Mouse (Mus musculus) hindbrain, postnatal 0 days (tissue): ENCODE measurements around the gene Dyrk1a. TPM values are rescaled to one million over a fixed set of nuclear protein-coding genes. Genes with fewer than 3 reads are reported as not detected.

Experiments used
- ATAC-seq: fragments of 200-750 bp; cut with Nextera tagmentation; 2 replicates; pipeline ENCODE4 v1.8.0; 2017; ENCODE audit warnings: mild to moderate bottlenecking, moderate TSS enrichment, moderate library complexity
- DNase-seq: peaks from one replicate; pipeline ENCODE4 v3.0.0-alpha.2; 2015; ENCODE audit warnings: low spot score
- H3K27ac ChIP-seq: fragments of 300-500 bp; sonication (generic); 2 replicates; pipeline ENCODE4 v1.5.1; 2014; ENCODE audit warnings: mild to moderate bottlenecking
- H3K27me3 ChIP-seq: fragments of 300-500 bp; sonication (generic); 2 replicates; pipeline ENCODE4 v1.6.1; 2014; ENCODE audit warnings: low read length, mixed read lengths; ENCODE audit not compliant: insufficient read depth
- H3K36me3 ChIP-seq: fragments of 300-500 bp; sonication (generic); 2 replicates; pipeline ENCODE4 v1.6.1; 2014; ENCODE audit warnings: low read length, mixed read lengths; ENCODE audit not compliant: insufficient read depth
- H3K4me1 ChIP-seq: fragments of 300-500 bp; sonication (generic); 2 replicates; pipeline ENCODE4 v1.6.1; 2014; ENCODE audit warnings: antibody characterized with exemption, low read length, mixed read lengths; ENCODE audit not compliant: insufficient read depth
- H3K4me2 ChIP-seq: fragments of 300-500 bp; sonication (generic); 2 replicates; pipeline ENCODE4 v1.6.1; 2014; ENCODE audit warnings: low read depth, mild to moderate bottlenecking, low read length, moderate library complexity, mixed read lengths
- H3K4me3 ChIP-seq: fragments of 300-500 bp; sonication (generic); 2 replicates; pipeline ENCODE4 v1.5.1; 2014; ENCODE audit warnings: low read length
- H3K9ac ChIP-seq: fragments of 300-500 bp; sonication (generic); replicated peaks from 2 replicates; pipeline ENCODE4 v1.6.1; 2014; ENCODE audit warnings: mild to moderate bottlenecking, low read length, moderate library complexity, mixed read lengths
- H3K9me3 ChIP-seq: fragments of 300-500 bp; sonication (generic); 2 replicates; pipeline ENCODE4 v1.6.1; 2016; ENCODE audit warnings: low read length, mixed read lengths
- CTCF ChIP-seq: IDR thresholded peaks from 2 replicates; pipeline ENCODE4 v1.5.1; 2016; ENCODE audit warnings: antibody characterized with exemption, control low read depth, low read depth
- WGBS: fragments of 180-500 bp; shearing (Covaris S2); extraction: QIAGEN DNeasy Blood & Tissue Kit; methylation state at CpG from one replicate; pipeline ENCODE4 v1.1.7; 2014; 5-methylcytosine and 5-hydroxymethylcytosine counted together
- polyA plus RNA-seq: library from polyadenylated mRNA; unstranded; fragments of >200 nt; fragmentation: Nextera tagmentation; extraction: Ambion mirVana; gene quantifications from 2 replicates; pipeline ENCODE4 v1.2.1, GENCODE M21; 2015
- total RNA-seq: library from RNA; depleted of rRNA; stranded (reverse); fragments of >200 nt; gene quantifications from 2 replicates; pipeline ENCODE4 v1.2.3, GENCODE M21; 2014

The Dyrk1a gene
- total and polyA plus RNA-seq, 2 experiments from 2014 or later: 13.0 to 91.5 TPM

DNA sequence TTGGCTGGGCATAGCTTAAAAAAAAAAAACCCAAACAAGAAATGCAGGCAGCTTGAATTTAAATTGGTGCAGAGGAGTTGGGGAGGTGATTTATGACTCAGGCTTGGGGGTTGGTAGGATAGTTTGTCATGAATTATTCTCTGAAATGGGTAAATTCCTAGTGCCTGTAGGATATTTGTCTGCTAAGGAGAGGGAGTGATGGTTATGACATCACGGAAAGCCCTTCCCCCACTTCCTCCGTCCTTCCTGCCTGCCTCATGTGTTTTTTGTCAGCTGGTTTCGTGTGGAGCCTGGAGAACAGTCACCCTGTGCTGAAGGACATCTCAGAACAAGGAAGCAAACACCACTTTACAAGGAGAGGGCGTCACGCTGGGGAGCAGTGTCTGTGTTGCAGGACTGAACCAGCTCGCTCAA, 31.7 kb downstream of the Dyrk1a start:
- 0 out of 2 replicates have a peak overlapping the region, but pooled peaks have one; percentile 41 for H3K27ac ChIP-seq

GRCm38 (mm10) chr16:94602188-94602587, 32.4 kb downstream of the Dyrk1a start:
- no peak for TF ChIP-seq CTCF
- H3K4me2 ChIP-seq: no peak overlapping the region
- H3K27ac ChIP-seq: 0 out of 2 replicates have a peak overlapping the region, but pooled peaks have one; percentile 41
- no peaks in the 10 kb centered on the region for H3K36me3 ChIP-seq
- ATAC-seq (no peak), DNase-seq (no peak)
- H3K4me1 ChIP-seq: peaks cover 13% of the 10 kb centered on the region
- no peaks in the 10 kb centered on the region for H3K27me3 ChIP-seq
- H3K4me3 ChIP-seq: no peak overlapping the region
- no peaks in the 10 kb centered on the region for H3K9me3 ChIP-seq
- no peak overlapping the region for H3K9ac ChIP-seq
- 76% methylated on average over 1 of the region's 1 CpGs for WGBS

More for the DNA sequence above, 31.7 kb downstream of the Dyrk1a start:
- Histone ChIP-seq H3K36me3 (no peaks in the 10 kb centered on the region), H3K4me2 (no peak overlapping the region), H3K4me1 (peaks cover 13% of the 10 kb centered on the region), H3K9ac (no peak overlapping the region), H3K4me3 (no peak overlapping the region), H3K9me3 (no peaks in the 10 kb centered on the region), H3K27me3 (no peaks in the 10 kb centered on the region)
- no peak for TF ChIP-seq CTCF
- DNase-seq (peak; percentile 27), ATAC-seq (peak; percentile 59; the same call in 1 of the 2 replicates)
- 29% methylated on average over 6 of the region's 6 CpGs for WGBS

DNA sequence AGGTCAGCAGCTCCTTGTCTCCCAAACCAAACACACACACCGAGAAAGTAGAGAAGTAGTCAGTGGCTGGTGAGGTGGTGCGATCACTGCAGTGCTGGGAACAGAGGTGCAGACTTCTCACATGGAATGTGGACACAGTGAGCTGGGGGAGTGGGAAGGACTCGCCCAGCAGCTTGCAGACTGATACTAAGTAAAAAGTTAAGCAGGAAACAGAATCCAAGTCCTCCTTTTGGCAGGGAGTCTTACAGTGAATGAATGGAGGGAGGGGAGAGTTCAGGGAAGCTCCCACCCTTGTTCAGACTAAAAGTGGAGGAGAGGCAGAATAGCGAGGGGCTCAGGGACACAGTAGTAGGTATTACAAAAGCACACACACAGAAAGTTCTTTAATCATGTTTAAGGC, 32.9 kb downstream of the Dyrk1a start:
- 50% methylated on average over 4 of the region's 4 CpGs for WGBS
- Histone ChIP-seq H3K27ac (no peak overlapping the region), H3K27me3 (no peaks in the 10 kb centered on the region), H3K36me3 (no peaks in the 10 kb centered on the region), H3K4me2 (no peak overlapping the region), H3K9ac (no peak overlapping the region), H3K4me3 (no peak overlapping the region), H3K9me3 (no peaks in the 10 kb centered on the region), H3K4me1 (peaks cover 13% of the 10 kb centered on the region)
- no peak for ATAC-seq
- DNase-seq: no peak
- TF ChIP-seq CTCF: no peak

- no peak for ATAC-seq
- no peak for TF ChIP-seq CTCF
- H3K9me3 ChIP-seq: no peaks in the 10 kb centered on the region
- peaks cover 6% of the 10 kb centered on the region for H3K4me1 ChIP-seq
- 71% methylated on average over 1 of the region's 1 CpGs for WGBS
- H3K4me2 ChIP-seq: no peak overlapping the region
- no peaks in the 10 kb centered on the region for H3K27me3 ChIP-seq
- no peaks in the 10 kb centered on the region for H3K36me3 ChIP-seq
- H3K4me3 ChIP-seq: no peak overlapping the region
- no peak overlapping the region for H3K27ac ChIP-seq
- DNase-seq: no peak
- no peak overlapping the region for H3K9ac ChIP-seq
Observed at GRCm38 (mm10) chr16:94606169-94606568, 36.4 kb downstream of the Dyrk1a start.

GRCm38 (mm10) chr16:94607468-94607867, 37.7 kb downstream of the Dyrk1a start:
- TF ChIP-seq CTCF: no peak
- DNase-seq: no peak
- 62% methylated on average over 1 of the region's 1 CpGs for WGBS
- H3K36me3 ChIP-seq: no peaks in the 10 kb centered on the region
- no peak overlapping the region for H3K4me2 ChIP-seq
- H3K4me1 ChIP-seq: 0 out of 2 replicates have a peak, but pooled peaks cover 2% of the 10 kb centered on the region
- ATAC-seq: no peak
- H3K27ac ChIP-seq: no peak overlapping the region
- no peak overlapping the region for H3K4me3 ChIP-seq
- H3K9me3 ChIP-seq: no peaks in the 10 kb centered on the region
- no peaks in the 10 kb centered on the region for H3K27me3 ChIP-seq
- no peak overlapping the region for H3K9ac ChIP-seq

GRCm38 (mm10) chr16:94608706-94609594, 39.1 kb downstream of the Dyrk1a start:
- TF ChIP-seq CTCF: no peak
- WGBS: 81% methylated on average over 9 of the region's 9 CpGs

DNA sequence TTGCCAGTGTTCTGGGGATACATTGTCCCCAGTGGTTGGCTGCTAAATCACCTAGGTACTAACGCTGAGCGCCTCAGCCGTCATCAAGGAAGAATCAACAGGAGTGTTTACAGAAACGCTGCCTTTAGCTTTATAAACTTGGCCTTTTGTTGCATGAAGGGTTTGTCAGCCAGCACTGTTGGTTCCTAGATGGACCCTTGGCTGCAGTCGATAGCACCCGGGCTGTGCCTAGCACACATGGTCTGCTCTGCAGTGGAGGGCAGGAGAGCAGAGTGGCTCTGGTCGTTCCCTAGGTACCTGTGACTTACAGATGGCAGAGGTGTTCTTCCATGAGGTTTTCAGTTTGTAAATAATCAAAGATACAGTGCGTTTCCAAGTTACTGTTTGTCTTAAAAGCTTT, 42.8 kb downstream of the Dyrk1a start:
- ATAC-seq (no peak), DNase-seq (no peak)
- no peak overlapping the region for H3K4me3 ChIP-seq
- H3K9me3 ChIP-seq: no peaks in the 10 kb centered on the region
- no peak overlapping the region for H3K4me2 ChIP-seq
- H3K4me1 ChIP-seq: no peaks in the 10 kb centered on the region
- no peak overlapping the region for H3K27ac ChIP-seq
- TF ChIP-seq CTCF: no peak
- H3K36me3 ChIP-seq: no peaks in the 10 kb centered on the region
- WGBS: 64% methylated on average over 8 of the region's 8 CpGs
- no peaks in the 10 kb centered on the region for H3K27me3 ChIP-seq
- no peak overlapping the region for H3K9ac ChIP-seq

More at GRCm38 (mm10) chr16:94608706-94609594, 39.1 kb downstream of the Dyrk1a start:
- Histone ChIP-seq H3K27ac (no peak overlapping the region), H3K27me3 (no peaks in the 10 kb centered on the region), H3K9me3 (no peaks in the 10 kb centered on the region), H3K36me3 (no peaks in the 10 kb centered on the region), H3K9ac (no peak overlapping the region), H3K4me2 (no peak overlapping the region), H3K4me3 (no peak overlapping the region), H3K4me1 (no peaks in the 10 kb centered on the region)
- DNase-seq: no peak
- no peak for ATAC-seq
